Mouse (Mus musculus) midbrain, embryonic 13.5 days (tissue): Measurements from ENCODE around the gene Padi2. TPM values are rescaled to one million over a fixed set of nuclear protein-coding genes. Genes with fewer than 3 reads are reported as not detected.

ENCODE experiments used
- ATAC-seq: fragments of 200-750 bp; cut with Nextera tagmentation; 2 replicates; pipeline ENCODE4 v1.8.0; 2017; ENCODE audit warnings: mild to moderate bottlenecking, moderate TSS enrichment, moderate library complexity
- H3K27ac ChIP-seq: fragments of 300-500 bp; sonication (generic); 2 replicates; pipeline ENCODE4 v1.5.1; 2015; ENCODE audit warnings: inconsistent platforms, mild to moderate bottlenecking, moderate library complexity
- H3K27me3 ChIP-seq: fragments of 300-500 bp; sonication (generic); 2 replicates; pipeline ENCODE4 v1.6.1; 2015; ENCODE audit warnings: mild to moderate bottlenecking, inconsistent platforms
- H3K36me3 ChIP-seq: fragments of 300-500 bp; sonication (generic); 2 replicates; pipeline ENCODE4 v1.6.1; 2015; ENCODE audit warnings: mild to moderate bottlenecking, inconsistent platforms
- H3K4me1 ChIP-seq: fragments of 300-500 bp; sonication (generic); replicated peaks from 2 replicates; pipeline ENCODE4 v1.6.1; 2015; ENCODE audit warnings: inconsistent platforms
- H3K4me2 ChIP-seq: fragments of 300-500 bp; sonication (generic); replicated peaks from 2 replicates; pipeline ENCODE4 v1.6.1; 2015; ENCODE audit warnings: moderate library complexity, mild to moderate bottlenecking, inconsistent platforms
- H3K4me3 ChIP-seq: fragments of 300-500 bp; sonication (generic); replicated peaks from 2 replicates; pipeline ENCODE4 v1.5.1; 2015; ENCODE audit warnings: mild to moderate bottlenecking, inconsistent platforms
- H3K9ac ChIP-seq: fragments of 300-500 bp; sonication (generic); replicated peaks from 2 replicates; pipeline ENCODE4 v1.6.1; 2015; ENCODE audit warnings: mild to moderate bottlenecking, inconsistent platforms
- H3K9me3 ChIP-seq: fragments of 300-500 bp; sonication (generic); 2 replicates; pipeline ENCODE4 v1.6.1; 2016; ENCODE audit warnings: mild to moderate bottlenecking, inconsistent platforms
- WGBS: fragments of 180-500 bp; shearing (Covaris S2); methylation state at CpG from one replicate; pipeline ENCODE4 v1.1.7; 2015; 5-methylcytosine and 5-hydroxymethylcytosine counted together
- polyA plus RNA-seq: library from polyadenylated mRNA; unstranded; fragments of >200 nt; fragmentation: Nextera tagmentation; extraction: Ambion mirVana; gene quantifications from 2 replicates; pipeline ENCODE4 v1.2.1, GENCODE M21; 2015

Padi2 gene
- polyA plus RNA-seq, 1 experiment from 2014 or later, result 0.93 TPM

DNA sequence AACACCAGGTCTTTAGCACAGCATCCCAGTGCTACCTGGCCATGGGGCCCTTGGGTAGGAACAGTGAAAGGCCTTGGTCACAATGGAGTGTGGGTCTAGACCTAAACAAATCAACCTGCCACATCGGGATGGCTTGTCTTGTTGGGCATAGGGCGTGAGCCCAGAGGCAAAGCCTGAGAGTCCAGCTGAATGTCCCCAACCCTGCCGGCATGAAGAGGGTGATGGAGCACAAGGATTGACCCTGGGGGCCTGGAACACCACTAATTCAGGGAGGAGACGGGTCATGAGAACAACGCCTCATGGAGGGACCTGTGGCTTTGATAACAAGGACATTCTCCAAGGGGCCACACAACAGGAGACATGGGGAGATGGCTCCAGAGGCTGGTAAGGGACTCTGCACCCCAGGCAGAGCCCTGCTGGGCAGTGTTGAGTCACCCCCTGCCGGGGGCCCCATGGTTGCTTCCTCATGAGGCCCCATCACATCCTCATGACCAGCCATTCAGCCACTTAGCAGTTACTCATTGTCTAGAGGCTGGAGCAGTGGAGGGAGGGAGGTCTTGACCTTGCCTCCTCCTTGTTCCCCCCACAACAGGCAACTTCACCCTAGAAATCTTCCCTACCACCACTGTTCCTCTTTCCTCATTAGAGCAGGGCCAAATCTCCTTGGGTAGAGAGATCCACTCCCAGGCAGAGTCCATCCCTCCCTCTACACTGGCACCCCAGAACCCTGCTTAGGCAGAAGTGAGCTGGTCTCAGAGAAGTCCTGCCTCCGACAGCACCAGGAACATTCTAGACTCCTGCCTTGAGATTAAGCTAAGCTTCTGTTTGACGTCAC, 34.1 kb upstream of the Padi2 start:
- Histone ChIP-seq H3K27ac (no peak overlapping the region), H3K4me2 (no peak overlapping the region), H3K36me3 (no peaks in the 10 kb centered on the region), H3K4me3 (no peak overlapping the region), H3K9me3 (peaks cover 7% of the 10 kb centered on the region), H3K9ac (no peak overlapping the region), H3K27me3 (peaks cover 16% of the 10 kb centered on the region; the same call in 1 of the 2 replicates), H3K4me1 (peaks cover 10% of the 10 kb centered on the region)
- 89% methylated on average over 8 of the region's 8 CpGs for WGBS
- no peak for ATAC-seq

DNA sequence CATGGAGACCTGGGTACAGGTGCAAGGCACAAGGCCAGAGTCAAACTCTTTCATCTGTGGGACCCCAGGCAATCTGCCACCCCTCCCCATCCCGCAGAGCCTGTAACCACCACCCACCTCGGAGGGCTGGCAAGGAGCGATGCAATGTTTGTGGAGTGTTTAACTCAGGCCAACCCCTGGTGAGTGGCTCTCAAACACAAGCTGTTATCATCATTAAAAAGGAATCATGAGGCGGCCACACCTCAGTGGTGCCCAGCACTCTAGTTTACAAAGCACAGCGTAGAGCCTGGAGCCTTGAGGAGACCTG, 33.5 kb upstream of the Padi2 start:
- WGBS, result 87% methylated on average over 5 of the region's 5 CpGs
- Histone ChIP-seq H3K36me3 (no peaks in the 10 kb centered on the region), H3K4me3 (no peak overlapping the region), H3K4me1 (peaks cover 10% of the 10 kb centered on the region), H3K27me3 (peaks cover 16% of the 10 kb centered on the region; the same call in 1 of the 2 replicates), H3K9ac (no peak overlapping the region), H3K27ac (no peak overlapping the region), H3K4me2 (no peak overlapping the region), H3K9me3 (peaks cover 7% of the 10 kb centered on the region)
- no peak for ATAC-seq

DNA sequence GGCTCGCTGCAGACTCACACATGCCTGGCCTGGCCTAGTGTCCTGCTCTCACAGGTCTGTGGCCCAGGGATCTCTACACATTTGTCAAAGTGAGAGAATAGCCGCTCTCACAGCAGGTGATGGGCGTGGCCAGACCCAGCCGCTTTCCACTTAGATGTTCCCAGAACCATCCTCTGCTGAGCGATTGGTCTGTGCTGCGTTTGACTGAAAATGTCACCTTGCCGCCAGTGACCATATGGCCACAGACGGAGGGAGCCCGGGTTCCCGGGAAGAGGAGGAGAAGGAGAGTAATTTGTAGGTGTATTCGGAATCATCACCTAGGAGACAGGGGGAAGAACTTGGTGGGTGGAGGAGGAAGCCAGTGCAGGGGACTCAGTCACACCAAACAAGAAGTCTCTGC, 33.1 kb upstream of the Padi2 start:
- H3K27ac ChIP-seq, result no peak overlapping the region
- H3K4me2 ChIP-seq, result no peak overlapping the region
- H3K9me3 ChIP-seq, result peaks cover 7% of the 10 kb centered on the region
- peaks cover 10% of the 10 kb centered on the region for H3K4me1 ChIP-seq
- peaks cover 14% of the 10 kb centered on the region; the same call in 1 of the 2 replicates for H3K27me3 ChIP-seq
- 70% methylated on average over 11 of the region's 11 CpGs for WGBS
- no peak for ATAC-seq
- no peaks in the 10 kb centered on the region for H3K36me3 ChIP-seq
- H3K9ac ChIP-seq, result no peak overlapping the region
- H3K4me3 ChIP-seq, result no peak overlapping the region

DNA sequence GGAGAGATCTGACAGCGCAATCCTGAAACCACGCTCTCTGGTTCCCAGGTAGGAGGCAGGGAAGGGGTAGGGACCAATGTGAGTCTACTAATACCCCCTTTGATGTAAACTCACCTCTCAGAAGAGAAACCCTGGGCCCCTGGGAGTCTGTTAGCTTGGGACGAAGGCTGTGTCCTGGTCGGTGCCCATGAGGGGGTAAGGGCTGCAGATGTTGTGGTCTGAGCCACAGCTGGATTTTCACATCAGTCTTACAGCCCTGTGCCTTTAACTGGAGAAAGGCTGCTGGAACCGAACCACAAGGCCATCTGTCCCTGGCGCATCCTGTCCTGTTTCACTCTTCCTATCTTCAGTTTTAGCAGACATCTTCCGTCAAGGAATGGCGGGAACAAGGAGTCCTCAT, 30.0 kb upstream of the Padi2 start:
- no peaks in the 10 kb centered on the region for H3K27me3 ChIP-seq
- H3K27ac ChIP-seq, result no peak overlapping the region
- H3K4me1 ChIP-seq, result peaks cover 4% of the 10 kb centered on the region; the same call in 1 of the 2 replicates
- H3K36me3 ChIP-seq, result no peaks in the 10 kb centered on the region
- no peak overlapping the region for H3K9ac ChIP-seq
- no peak overlapping the region for H3K4me2 ChIP-seq
- H3K4me3 ChIP-seq, result no peak overlapping the region
- ATAC-seq, result no peak
- H3K9me3 ChIP-seq, result peaks cover 7% of the 10 kb centered on the region
- 90% methylated on average over 8 of the region's 8 CpGs for WGBS

DNA sequence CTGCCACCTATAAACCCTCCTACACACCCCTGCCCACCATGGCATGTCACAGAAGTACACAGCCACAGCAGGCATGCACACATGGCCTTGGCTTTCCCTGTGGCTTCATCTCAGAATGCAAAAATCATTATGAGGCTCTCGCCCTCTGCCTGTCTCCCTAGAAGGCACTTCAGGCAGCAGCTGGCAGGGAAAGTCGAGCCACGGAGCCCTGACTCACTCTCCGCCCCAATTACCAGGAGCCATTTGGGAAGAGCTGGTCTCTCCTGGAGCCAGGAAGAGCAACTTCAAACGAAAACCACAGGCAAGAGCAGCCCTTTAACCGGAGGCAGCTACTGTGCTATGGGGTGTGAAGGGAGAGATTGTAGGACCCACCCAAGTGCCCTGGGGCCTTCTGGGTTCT, 29.5 kb upstream of the Padi2 start:
- peaks cover 7% of the 10 kb centered on the region for H3K9me3 ChIP-seq
- no peak overlapping the region for H3K4me3 ChIP-seq
- H3K4me2 ChIP-seq, result no peak overlapping the region
- H3K27me3 ChIP-seq, result no peaks in the 10 kb centered on the region
- H3K36me3 ChIP-seq, result no peaks in the 10 kb centered on the region
- WGBS, result 70% methylated on average over 6 of the region's 6 CpGs
- peaks cover 4% of the 10 kb centered on the region; the same call in 1 of the 2 replicates for H3K4me1 ChIP-seq
- H3K27ac ChIP-seq, result no peak overlapping the region
- no peak for ATAC-seq
- H3K9ac ChIP-seq, result no peak overlapping the region

DNA sequence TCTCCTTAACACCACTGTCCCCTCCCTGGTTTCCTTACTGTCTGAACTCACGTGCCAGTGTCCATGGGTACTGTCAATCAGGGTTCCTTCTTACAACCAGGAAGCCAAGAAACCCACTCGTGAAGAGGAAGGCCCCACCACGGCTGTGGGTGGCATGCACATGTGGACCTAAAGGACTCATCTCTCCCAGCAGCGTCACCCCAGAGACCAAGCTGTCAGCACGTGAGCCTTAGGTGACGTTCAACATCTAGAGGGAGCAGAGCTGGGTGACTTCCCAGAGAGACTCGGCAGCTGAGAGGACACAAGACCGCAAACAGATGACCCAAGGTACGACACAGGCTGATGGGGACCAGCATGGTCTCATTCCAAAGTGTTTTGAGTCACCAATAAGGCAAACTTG, 28.7 kb upstream of the Padi2 start:
- Histone ChIP-seq H3K4me3 (no peak overlapping the region), H3K27ac (no peak overlapping the region), H3K4me2 (no peak overlapping the region), H3K4me1 (peaks cover 4% of the 10 kb centered on the region; the same call in 1 of the 2 replicates), H3K27me3 (no peaks in the 10 kb centered on the region), H3K9me3 (peaks cover 13% of the 10 kb centered on the region), H3K9ac (no peak overlapping the region), H3K36me3 (no peaks in the 10 kb centered on the region)
- ATAC-seq, result no peak
- 78% methylated on average over 9 of the region's 9 CpGs for WGBS

GRCm38 (mm10) chr4:140878655-140879054, 27.5 kb upstream of the Padi2 start:
- peaks cover 4% of the 10 kb centered on the region; the same call in 1 of the 2 replicates for H3K4me1 ChIP-seq
- H3K4me2 ChIP-seq, result no peak overlapping the region
- H3K9me3 ChIP-seq, result peaks cover 6% of the 10 kb centered on the region; the same call in 1 of the 2 replicates
- H3K9ac ChIP-seq, result no peak overlapping the region
- no peaks in the 10 kb centered on the region for H3K36me3 ChIP-seq
- ATAC-seq, result no peak
- H3K27me3 ChIP-seq, result no peaks in the 10 kb centered on the region
- H3K27ac ChIP-seq, result no peak overlapping the region
- 90% methylated on average over 9 of the region's 9 CpGs for WGBS
- no peak overlapping the region for H3K4me3 ChIP-seq

DNA sequence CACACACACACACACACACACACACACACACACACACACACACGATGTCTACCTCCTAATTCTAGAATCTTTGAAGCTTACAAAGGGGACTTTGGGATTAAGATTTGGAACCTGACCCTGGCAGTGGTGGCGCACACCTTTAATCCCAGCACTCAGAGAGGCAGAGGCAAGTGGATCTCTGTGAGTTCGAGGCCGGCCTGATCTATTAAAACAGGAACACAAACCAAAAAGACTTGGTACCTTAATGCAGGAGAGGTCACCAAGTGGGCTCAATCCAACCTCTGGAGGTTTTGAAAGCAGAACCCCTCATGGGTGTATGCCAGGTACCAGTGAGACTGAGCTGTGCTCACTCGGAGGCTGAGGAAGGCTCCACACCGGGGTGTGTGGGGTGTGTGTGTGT, 27.0 kb upstream of the Padi2 start:
- no peaks in the 10 kb centered on the region for H3K27me3 ChIP-seq
- peaks cover 6% of the 10 kb centered on the region; the same call in 1 of the 2 replicates for H3K9me3 ChIP-seq
- peaks cover 4% of the 10 kb centered on the region; the same call in 1 of the 2 replicates for H3K4me1 ChIP-seq
- H3K4me2 ChIP-seq, result no peak overlapping the region
- WGBS, result 90% methylated on average over 6 of the region's 6 CpGs
- no peaks in the 10 kb centered on the region for H3K36me3 ChIP-seq
- H3K27ac ChIP-seq, result no peak overlapping the region
- no peak for ATAC-seq
- no peak overlapping the region for H3K4me3 ChIP-seq
- no peak overlapping the region for H3K9ac ChIP-seq

- Histone ChIP-seq H3K4me1 (peaks cover 4% of the 10 kb centered on the region; the same call in 1 of the 2 replicates), H3K9me3 (peaks cover 6% of the 10 kb centered on the region; the same call in 1 of the 2 replicates), H3K4me2 (no peak overlapping the region), H3K4me3 (no peak overlapping the region), H3K27me3 (no peaks in the 10 kb centered on the region), H3K9ac (no peak overlapping the region), H3K27ac (no peak overlapping the region), H3K36me3 (no peaks in the 10 kb centered on the region)
- 56% methylated on average over 4 of the region's 4 CpGs for WGBS
- ATAC-seq, result 0 out of 2 replicates have a peak, but pooled peaks have one; percentile 56
Observed at GRCm38 (mm10) chr4:140879739-140880138, 26.4 kb upstream of the Padi2 start.

GRCm38 (mm10) chr4:140880207-140880606, 25.9 kb upstream of the Padi2 start:
- 77% methylated on average over 3 of the region's 3 CpGs for WGBS
- H3K27me3 ChIP-seq, result no peaks in the 10 kb centered on the region
- no peak overlapping the region for H3K4me2 ChIP-seq
- H3K4me3 ChIP-seq, result no peak overlapping the region
- ATAC-seq, result no peak
- H3K9ac ChIP-seq, result no peak overlapping the region
- H3K9me3 ChIP-seq, result peaks cover 6% of the 10 kb centered on the region; the same call in 1 of the 2 replicates
- no peak overlapping the region for H3K27ac ChIP-seq
- H3K36me3 ChIP-seq, result no peaks in the 10 kb centered on the region
- peaks cover 4% of the 10 kb centered on the region; the same call in 1 of the 2 replicates for H3K4me1 ChIP-seq

- no peak overlapping the region for H3K4me2 ChIP-seq
- no peak overlapping the region for H3K9ac ChIP-seq
- H3K36me3 ChIP-seq, result no peaks in the 10 kb centered on the region
- H3K4me3 ChIP-seq, result no peak overlapping the region
- peaks cover 6% of the 10 kb centered on the region; the same call in 1 of the 2 replicates for H3K9me3 ChIP-seq
- H3K27ac ChIP-seq, result no peak overlapping the region
- no peak for ATAC-seq
- no peaks in the 10 kb centered on the region for H3K27me3 ChIP-seq
- H3K4me1 ChIP-seq, result peaks cover 4% of the 10 kb centered on the region; the same call in 1 of the 2 replicates
- 89% methylated on average over 8 of the region's 8 CpGs for WGBS
Observed at GRCm38 (mm10) chr4:140881026-140881670, 25.0 kb upstream of the Padi2 start.

- no peaks in the 10 kb centered on the region for H3K27me3 ChIP-seq
- ATAC-seq, result no peak
- H3K4me1 ChIP-seq, result peaks cover 4% of the 10 kb centered on the region; the same call in 1 of the 2 replicates
- H3K4me2 ChIP-seq, result no peak overlapping the region
- 91% methylated on average over 13 of the region's 13 CpGs for WGBS
- H3K9me3 ChIP-seq, result peaks cover 6% of the 10 kb centered on the region; the same call in 1 of the 2 replicates
- H3K27ac ChIP-seq, result no peak overlapping the region
- H3K9ac ChIP-seq, result no peak overlapping the region
- H3K4me3 ChIP-seq, result no peak overlapping the region
- no peaks in the 10 kb centered on the region for H3K36me3 ChIP-seq
Observed at GRCm38 (mm10) chr4:140881771-140882170, 24.4 kb upstream of the Padi2 start.
